Mouse (Mus musculus): Measurements from ENCODE around the gene Rho.

Gene Rho

GRCm38 (mm10) chr6:115931639-115932038 is at the start of gene Rho:
Gene Rho, plus strand, starts transcription at chr6:115931748.
- no peak for DNase-seq

DNA sequence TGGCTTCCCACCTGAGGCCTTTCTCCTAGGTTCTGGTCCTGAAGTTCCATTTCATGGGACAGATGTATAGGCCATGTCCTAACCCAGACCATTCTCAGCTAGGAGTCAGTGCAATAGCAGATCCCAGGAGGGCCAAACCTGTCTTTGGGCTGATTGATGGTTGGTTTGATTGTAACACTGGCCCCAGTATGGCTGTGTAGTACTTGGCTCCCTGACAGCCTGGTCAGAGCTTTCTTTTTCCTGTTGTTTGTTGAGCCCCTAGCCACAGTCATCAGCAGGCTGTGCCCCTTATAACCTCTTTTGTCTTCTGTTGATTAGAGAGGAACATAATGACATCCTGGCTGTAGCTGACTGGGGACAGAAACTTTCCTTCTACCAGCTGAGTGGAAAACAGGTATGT is 47.5 kb upstream of the Rho start:
- no peak for DNase-seq

DNA sequence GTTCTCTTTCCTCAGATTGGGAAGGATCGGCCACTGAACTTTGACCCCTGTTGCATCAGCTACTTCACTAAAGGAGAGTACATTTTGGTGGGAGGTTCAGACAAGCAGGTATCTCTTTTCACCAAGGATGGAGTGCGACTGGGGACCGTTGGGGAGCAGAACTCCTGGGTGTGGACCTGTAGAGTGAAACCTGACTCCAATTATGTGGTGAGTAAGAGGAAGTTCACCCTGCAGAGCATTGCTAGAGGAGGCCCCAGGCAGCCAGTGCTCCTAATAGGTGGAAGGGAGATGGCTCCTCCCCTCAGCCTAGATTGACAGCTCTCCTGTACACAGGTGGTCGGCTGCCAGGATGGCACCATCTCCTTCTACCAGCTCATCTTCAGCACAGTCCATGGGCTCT is 44.7 kb upstream of the Rho start:
- DNase-seq: no peak

DNA sequence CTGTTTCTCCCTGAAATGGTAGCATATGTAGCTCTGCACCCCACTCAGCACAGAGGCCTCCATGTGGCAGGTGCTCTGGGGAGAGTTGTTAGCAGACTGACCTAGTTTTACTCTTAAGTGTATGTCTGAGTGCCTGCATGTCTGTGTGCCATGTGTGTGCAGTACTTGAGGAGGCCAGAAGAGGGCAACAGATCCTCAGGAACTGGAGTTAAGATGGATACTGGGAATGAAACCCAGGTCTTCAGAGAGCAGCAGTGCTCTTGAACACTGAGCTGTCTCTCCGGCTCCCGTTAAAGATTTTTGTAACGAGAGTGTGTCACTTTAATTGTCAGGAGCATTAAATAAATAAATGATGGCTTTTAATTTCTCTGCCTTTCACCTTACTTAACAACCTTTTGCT is 43.3 kb upstream of the Rho start:
- DNase-seq: no peak

GRCm38 (mm10) chr6:115890601-115891000 is 40.9 kb upstream of the Rho start:
- DNase-seq: no peak

DNA sequence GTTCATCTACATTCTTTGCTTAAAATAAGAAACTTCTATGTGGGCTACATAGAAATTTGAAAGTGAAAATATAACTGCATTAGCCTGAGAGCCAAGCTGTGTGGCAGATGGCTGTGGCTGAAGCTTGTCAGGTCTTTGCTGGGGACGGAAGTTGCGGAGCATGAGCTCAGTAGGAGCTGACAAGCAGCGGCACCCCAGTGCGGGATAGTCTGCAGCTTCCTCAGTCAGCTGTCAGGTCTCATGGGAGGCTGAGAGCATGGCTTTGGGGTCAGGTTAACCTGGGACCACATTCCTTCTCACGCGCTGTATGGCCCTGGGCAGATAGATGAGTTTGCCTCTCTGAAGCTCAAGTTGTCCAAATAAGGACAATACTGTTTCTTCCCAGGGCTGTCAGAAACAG is 40.5 kb upstream of the Rho start:
- DNase-seq: no peak

GRCm38 (mm10) chr6:115891497-115892061 is 40.0 kb upstream of the Rho start:
- no peak for DNase-seq

- no peak for DNase-seq
Measured at GRCm38 (mm10) chr6:115892363-115892762, 39.2 kb upstream of the Rho start.

DNA sequence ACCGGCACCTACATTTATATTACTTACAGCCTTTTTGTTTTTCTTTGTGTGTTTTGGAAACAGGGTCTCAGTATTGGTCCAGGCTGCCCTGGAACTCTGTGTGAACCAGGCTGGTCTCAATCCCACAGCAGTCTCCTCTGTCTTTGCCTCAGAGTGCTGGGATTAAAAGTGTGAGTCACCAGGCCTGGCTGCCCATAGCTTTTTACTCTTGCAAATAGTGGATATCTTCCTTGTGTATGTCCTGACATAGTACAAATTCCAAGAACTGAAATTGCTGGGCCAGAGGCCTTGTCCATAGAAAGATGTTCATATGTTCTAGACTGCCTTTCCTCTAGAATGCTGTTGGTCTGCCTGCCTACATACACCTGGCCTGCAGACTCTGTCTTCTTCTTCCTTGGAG is 35.2 kb upstream of the Rho start:
- DNase-seq: no peak

GRCm38 (mm10) chr6:115897117-115897516 is 34.4 kb upstream of the Rho start:
- no peak for DNase-seq

GRCm38 (mm10) chr6:115897926-115898520 is 33.5 kb upstream of the Rho start:
- DNase-seq: no peak

DNA sequence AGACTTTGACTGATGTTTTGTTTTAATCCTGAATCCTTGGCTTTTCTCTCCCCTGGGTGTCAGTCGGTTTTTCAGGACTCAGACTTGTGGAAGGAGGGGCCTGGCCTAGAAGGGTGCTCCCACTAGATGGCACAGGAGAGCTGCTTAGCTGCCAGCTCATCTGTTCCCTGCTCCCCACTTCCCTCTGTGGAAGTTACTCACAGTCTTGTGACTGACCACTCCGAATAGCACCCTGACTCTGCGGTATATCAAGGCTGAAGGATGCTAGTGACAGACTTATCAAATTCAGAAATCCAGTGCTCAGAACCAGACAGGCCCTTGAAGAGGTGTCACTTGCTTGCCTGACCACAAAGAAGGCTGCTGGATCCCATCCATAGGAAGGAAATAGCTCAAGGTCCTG is 30.5 kb upstream of the Rho start:
- peak; percentile 71 to 76 for DNase-seq

DNA sequence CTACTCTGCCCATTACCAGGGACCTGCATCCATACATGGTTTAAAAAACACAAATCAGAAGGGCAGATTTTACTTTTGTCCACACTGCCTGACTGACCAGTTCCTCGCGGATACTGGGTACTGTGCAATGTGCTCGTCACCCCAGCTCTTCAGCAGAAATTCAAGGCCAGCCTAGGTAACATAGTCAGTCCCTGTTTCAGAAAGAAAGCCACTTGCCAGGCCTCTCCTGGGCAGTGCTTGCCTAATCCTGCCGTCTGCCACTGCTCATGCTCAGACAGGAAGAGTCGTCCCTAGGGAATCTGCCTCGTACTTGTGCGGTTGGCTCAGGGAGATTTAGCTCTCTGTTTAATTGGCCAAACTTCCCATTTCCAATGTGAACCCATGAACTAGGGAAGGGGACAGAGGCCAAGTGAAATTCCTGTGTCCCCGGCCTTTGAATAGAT is 30.0 kb upstream of the Rho start:
- DNase-seq: peak; percentile 49 to 74

DNA sequence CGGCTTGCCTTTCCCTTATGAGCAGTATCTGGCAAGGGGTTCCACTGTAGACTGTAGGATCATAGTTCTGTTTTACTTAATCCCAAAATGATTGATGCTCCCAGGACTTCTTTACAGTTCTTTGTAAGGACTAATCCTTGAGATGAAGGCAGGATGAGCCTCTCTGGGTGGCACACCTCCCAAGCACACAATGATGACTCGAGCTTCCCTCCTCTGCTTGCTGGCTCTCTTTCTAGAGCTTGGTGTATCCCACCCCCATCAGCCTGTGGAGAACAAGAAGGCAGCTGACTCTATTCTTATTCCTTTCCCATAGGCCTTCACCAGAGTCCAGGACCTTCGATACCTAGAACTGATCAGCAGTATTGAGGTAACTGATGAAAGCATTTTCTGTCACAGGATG is 29.0 kb upstream of the Rho start:
- no peak for DNase-seq

- DNase-seq: peak in 1 of 2 experiments; percentile 33
Measured at GRCm38 (mm10) chr6:115905568-115905967, 26.0 kb upstream of the Rho start.

GRCm38 (mm10) chr6:115906455-115906854 is 25.1 kb upstream of the Rho start:
- DNase-seq: no peak

- no peak for DNase-seq
Measured at GRCm38 (mm10) chr6:115906871-115907270, 24.7 kb upstream of the Rho start.

DNA sequence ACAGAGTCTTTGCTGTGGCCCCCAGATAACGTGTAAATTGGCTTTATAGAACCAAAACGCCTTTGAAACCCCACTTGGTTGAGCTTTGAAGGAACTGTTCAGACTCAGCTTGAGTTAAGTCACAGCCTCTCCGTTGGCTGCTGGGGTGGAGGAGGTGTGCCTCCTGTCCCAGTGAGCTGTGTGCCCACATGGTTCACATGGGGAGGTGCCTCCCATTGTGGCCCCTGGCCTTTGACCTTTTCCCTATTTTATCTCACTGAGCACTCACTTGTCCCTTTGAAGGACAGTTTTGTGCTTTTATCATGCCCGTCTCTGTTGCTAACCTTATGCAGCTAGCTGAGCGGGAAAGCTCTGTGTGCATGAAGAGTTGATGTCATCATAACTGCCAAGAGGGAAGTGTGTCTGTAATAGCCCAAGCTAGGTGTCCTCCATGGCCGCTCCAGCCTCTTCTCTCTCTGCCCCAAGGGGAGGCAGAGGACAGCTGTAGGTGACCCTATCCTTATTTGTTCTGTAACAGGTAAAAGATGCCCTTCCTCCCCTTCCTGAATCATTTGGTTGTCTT is 23.0 kb upstream of the Rho start:
- no peak for DNase-seq

- DNase-seq: no peak
Measured at GRCm38 (mm10) chr6:115909052-115909451, 22.5 kb upstream of the Rho start.

DNA sequence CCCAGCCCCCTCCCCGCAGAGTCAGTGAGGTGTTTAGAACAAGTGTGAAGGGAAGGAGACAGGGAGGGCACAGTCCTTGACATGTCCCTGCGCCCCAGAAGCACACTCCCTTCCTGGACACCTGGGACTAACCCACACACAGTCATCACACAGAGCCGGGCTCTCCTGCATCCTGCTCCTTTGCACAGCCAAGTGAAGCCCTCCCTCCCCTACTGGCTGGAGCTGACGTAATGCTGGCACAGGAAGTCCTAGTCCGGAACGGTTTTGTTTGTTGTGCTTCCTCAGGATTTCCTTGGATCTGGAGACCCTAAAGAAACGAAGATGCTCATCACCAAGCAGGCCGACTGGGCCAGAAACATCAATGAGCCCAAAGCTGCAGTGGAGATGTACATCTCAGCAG is 21.6 kb upstream of the Rho start:
- DNase-seq: peak; percentile 69 to 80

- DNase-seq: peak in 1 of 2 experiments; percentile 25
Measured at GRCm38 (mm10) chr6:115911763-115912162, 19.8 kb upstream of the Rho start.

- DNase-seq: no peak
Measured at GRCm38 (mm10) chr6:115913482-115913881, 18.1 kb upstream of the Rho start.

DNA sequence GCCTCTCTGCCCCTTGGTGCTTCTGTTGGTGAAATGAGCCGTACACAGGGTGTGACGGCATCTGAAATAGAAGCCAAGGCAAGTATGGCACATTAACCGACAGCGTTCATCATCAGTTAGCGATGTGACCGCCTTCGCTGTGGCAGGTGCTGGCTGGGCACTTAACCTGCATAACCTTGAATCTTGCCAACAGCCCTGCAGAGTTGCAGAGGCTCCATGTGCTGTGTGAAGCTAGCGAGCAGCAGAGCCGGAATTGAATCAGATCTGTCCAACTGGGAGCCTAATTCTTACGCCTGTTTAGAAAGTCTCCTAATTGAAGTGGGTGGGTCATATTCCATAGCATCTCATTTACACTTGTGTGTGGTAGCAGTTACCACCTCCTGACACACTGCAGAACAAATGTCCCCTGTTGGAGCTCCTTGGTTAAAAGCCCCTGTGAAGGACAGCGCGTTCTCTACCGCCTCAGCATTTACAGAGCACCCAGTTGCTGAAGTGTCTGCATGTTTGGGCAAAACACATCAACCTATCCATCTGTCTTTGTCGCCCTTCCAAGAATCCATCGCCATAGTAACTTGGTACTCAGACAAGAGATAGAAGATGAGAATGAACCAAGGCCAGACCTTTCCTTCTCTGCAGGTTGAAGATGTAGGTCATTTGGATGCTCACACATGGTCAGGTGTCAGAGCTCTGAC is 16.9 kb upstream of the Rho start:
- no peak for DNase-seq

All from kidney, adult 8-10 months (tissue).